Mouse (Mus musculus) cerebellum, adult 2 months (tissue): ENCODE measurements around the gene Iqsec3.

Source experiments
- CTCF ChIP-seq: fragments of 200-500 bp; IDR thresholded peaks from 2 replicates; pipeline ENCODE4 v1.5.1; 2011; ENCODE audit warnings: low read depth, mild to moderate bottlenecking, control low read depth, low read length, moderate library complexity, borderline replicate concordance; ENCODE audit not compliant: insufficient read depth
- POLR2A ChIP-seq: fragments of 200-500 bp; IDR thresholded peaks from 2 replicates; pipeline ENCODE4 v1.6.1; 2011; ENCODE audit warnings: low read length, control low read depth, borderline replicate concordance; ENCODE audit not compliant: insufficient read depth

DNA sequence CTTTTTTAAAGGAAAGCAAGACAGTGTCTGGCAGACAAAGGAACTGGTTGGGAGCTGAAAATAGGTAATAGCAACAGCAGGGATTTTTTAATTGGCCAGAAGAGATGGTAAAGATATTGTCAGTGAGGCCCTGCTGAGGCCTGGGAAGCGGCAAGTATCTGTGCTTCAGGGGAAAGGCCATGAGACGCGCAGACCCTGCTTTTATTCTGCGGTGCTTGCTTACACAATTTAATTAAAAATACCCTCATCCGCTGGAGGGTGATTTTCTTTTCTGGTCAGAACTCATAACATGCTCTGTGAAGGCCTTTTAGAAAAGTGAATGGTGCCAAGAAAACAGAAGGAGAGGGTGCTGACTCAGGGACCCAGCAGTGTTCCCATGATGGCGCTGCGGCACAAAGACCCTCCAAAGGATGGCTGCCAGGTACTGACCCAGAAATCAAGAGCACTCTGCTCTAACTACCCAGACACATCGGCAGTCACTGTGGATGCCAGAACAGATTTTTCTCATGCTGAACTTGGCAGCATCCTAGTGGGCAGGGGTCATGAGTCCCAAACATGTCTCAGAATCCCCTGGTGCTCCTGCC lies 70.7 kb downstream of the Iqsec3 start:
- TF ChIP-seq CTCF = no peak
- no peak for TF ChIP-seq POLR2A
